Mouse (Mus musculus) liver, embryonic 14.5 days (tissue): ENCODE results near the gene Ptprn2. TPM values are rescaled to one million over a fixed set of nuclear protein-coding genes. Genes with fewer than 3 reads are reported as not detected.

ENCODE experiments used
- ATAC-seq: fragments of 200-750 bp; cut with Nextera tagmentation; 2 replicates; pipeline ENCODE4 v1.8.0; 2017; ENCODE audit warnings: moderate number of reproducible peaks, mild to moderate bottlenecking, moderate library complexity; ENCODE audit not compliant: insufficient read depth
- DNase-seq, 3 experiments: peaks; one replicate each; pipeline ENCODE4 v3.0.0-alpha.2; 2012 to 2013; ENCODE audit warnings: low read depth in 3 of 3, low spot score in 3 of 3
- H3K27ac ChIP-seq: fragments of 300-500 bp; sonication (generic); 2 replicates; pipeline ENCODE4 v1.5.1; 2014; ENCODE audit warnings: moderate library complexity, mild to moderate bottlenecking, control low read depth, inconsistent platforms
- H3K27me3 ChIP-seq: fragments of 300-500 bp; sonication (generic); 2 replicates; pipeline ENCODE4 v1.6.1; 2014; ENCODE audit warnings: mild to moderate bottlenecking, low read length, moderate library complexity; ENCODE audit not compliant: control insufficient read depth, insufficient read depth
- H3K36me3 ChIP-seq: fragments of 300-500 bp; sonication (generic); replicated peaks from 2 replicates; pipeline ENCODE4 v1.6.1; 2014; ENCODE audit warnings: low read depth; ENCODE audit not compliant: control insufficient read depth, insufficient read depth
- H3K4me1 ChIP-seq, 2 experiments: fragments of 200-500 bp in 1 of 2; fragments of 300-500 bp in 1 of 2; sonication (generic) in 1 of 2; replicated peaks; 2 replicates each; pipeline ENCODE4 v1.6.1; 2012 to 2014; ENCODE audit warnings: antibody characterized with exemption in 1 of 2, inconsistent platforms in 1 of 2, low read length in 1 of 2; ENCODE audit not compliant: control insufficient read depth in 2 of 2, insufficient read depth in 2 of 2
- H3K4me2 ChIP-seq: fragments of 300-500 bp; sonication (generic); 2 replicates; pipeline ENCODE4 v1.6.1; 2014; ENCODE audit warnings: low read depth, mild to moderate bottlenecking, control low read depth, moderate library complexity
- H3K4me3 ChIP-seq, 2 experiments: fragments of 200-500 bp in 1 of 2; fragments of 300-500 bp in 1 of 2; sonication (generic) in 1 of 2; 2 replicates each; pipeline ENCODE4 v1.5.1; 2012 to 2014; ENCODE audit warnings: low read depth in 2 of 2, low read length in 2 of 2, mild to moderate bottlenecking in 2 of 2, control low read depth in 1 of 2, inconsistent platforms in 1 of 2, moderate library complexity in 1 of 2; ENCODE audit not compliant: insufficient read depth in 1 of 2
- H3K9ac ChIP-seq: fragments of 300-500 bp; sonication (generic); replicated peaks from 2 replicates; pipeline ENCODE4 v1.6.1; 2014; ENCODE audit warnings: mild to moderate bottlenecking, control low read depth, moderate library complexity
- H3K9me3 ChIP-seq: fragments of 300-500 bp; sonication (generic); 2 replicates; pipeline ENCODE4 v1.6.1; 2016; ENCODE audit warnings: low read length, mixed read lengths; ENCODE audit not compliant: control insufficient read depth
- CTCF ChIP-seq: IDR thresholded peaks from 2 replicates; pipeline ENCODE4 v1.5.1; 2016; ENCODE audit warnings: antibody characterized with exemption, low read depth, control low read depth
- EP300 ChIP-seq: IDR thresholded peaks from 2 replicates; pipeline ENCODE4 v1.6.1; 2016; ENCODE audit warnings: antibody characterized with exemption, low read depth
- WGBS: fragments of 180-500 bp; shearing (Covaris S2); extraction: QIAGEN DNeasy Blood & Tissue Kit; methylation state at CpG from one replicate; pipeline ENCODE4 v1.1.7; 2014; ENCODE audit not compliant: insufficient replicate concordance; 5-methylcytosine and 5-hydroxymethylcytosine counted together
- polyA plus RNA-seq, 2 experiments: library from polyadenylated mRNA; depleted of rRNA in 1 of 2; stranded (reverse) in 1 of 2; unstranded in 1 of 2; fragments of >200 nt; fragmentation: Nextera tagmentation in 1 of 2; extraction: Ambion mirVana in 1 of 2; gene quantifications; 2 replicates each; pipeline versions ENCODE4 v1.2.1 to v1.2.3; 2012 to 2014

Gene Ptprn2
- polyA plus RNA-seq, 2 experiments, result 0.04 TPM; not detected in 1

DNA sequence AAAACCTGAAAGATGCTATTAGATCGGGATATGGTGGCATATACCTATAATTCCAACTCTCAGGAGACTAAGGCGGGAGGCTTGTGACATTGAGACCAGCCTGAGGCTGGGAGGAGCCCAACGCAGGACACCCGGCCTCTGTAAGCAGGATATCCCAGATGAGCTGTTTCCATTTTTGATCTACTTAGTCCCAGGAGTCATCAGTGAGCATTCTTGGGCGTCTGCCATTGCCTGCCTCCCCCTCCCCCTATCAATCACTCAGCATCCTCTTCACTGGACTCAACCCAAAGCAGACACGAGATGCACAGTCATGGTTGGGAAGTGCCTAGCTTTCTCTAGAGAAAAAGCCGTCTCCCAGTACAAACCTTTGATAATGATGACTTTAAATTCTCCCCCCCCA is 756.7 kb downstream of the Ptprn2 start:
- no peak overlapping the region for H3K27ac ChIP-seq
- DNase-seq, result no peak
- WGBS, result 46% methylated on average over 7 of the region's 7 CpGs
- H3K4me2 ChIP-seq, result no peak overlapping the region
- H3K4me1 ChIP-seq, result no peaks in the 10 kb centered on the region
- no peak overlapping the region for H3K4me3 ChIP-seq
- H3K9me3 ChIP-seq, result no peaks in the 10 kb centered on the region
- H3K36me3 ChIP-seq, result no peaks in the 10 kb centered on the region
- ATAC-seq, result no peak
- no peak for TF ChIP-seq CTCF
- H3K9ac ChIP-seq, result no peak overlapping the region
- H3K27me3 ChIP-seq, result no peaks in the 10 kb centered on the region

DNA sequence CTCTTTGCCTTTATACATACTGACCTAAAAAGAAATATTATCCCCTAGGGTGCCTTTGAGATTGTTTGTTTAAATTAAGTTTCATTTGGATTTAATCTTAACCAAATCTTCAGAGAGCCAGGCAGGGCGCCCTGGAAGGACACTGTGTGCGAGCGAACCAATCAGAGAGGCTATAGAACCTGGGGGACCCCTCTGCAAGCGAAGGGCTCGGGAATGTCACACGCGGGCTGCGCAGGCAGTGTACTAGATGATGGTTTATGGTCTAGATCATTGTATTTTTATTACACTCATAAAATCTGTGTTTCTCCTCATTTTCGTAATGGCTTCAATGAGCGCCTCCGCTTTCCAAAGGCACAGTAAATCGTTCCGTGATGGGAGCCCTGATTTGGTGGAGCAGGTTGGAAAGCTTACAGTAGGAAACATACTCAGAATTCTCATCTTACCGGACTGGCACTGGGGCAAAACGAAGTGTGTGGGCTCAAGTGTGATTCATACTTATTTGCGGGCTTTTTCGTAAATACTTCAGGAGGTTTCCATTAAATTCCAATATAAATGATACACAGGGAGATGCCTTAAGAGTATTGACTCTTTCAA is 760.5 kb downstream of the Ptprn2 start:
- H3K9me3 ChIP-seq, result no peaks in the 10 kb centered on the region
- H3K27ac ChIP-seq, result no peak overlapping the region
- H3K4me3 ChIP-seq, result no peak overlapping the region
- H3K9ac ChIP-seq, result no peak overlapping the region
- 74% methylated on average over 17 of the region's 17 CpGs for WGBS
- DNase-seq (no peak), ATAC-seq (no peak)
- peaks cover 0 to 5% of the 10 kb centered on the region in 2 experiments; a peak in 2 of 4 replicates for H3K4me1 ChIP-seq
- TF ChIP-seq CTCF (no peak), EP300 (no peak)
- no peaks in the 10 kb centered on the region for H3K36me3 ChIP-seq
- no peaks in the 10 kb centered on the region for H3K27me3 ChIP-seq
- no peak overlapping the region for H3K4me2 ChIP-seq

GRCm38 (mm10) chr12:117250465-117250864 is 764.9 kb downstream of the Ptprn2 start:
- Histone ChIP-seq H3K4me1 (peaks cover 0 to 26% of the 10 kb centered on the region in 2 experiments; a peak in 3 of 4 replicates), H3K9ac (no peak overlapping the region), H3K27me3 (no peaks in the 10 kb centered on the region), H3K4me2 (no peak overlapping the region), H3K4me3 (no peak overlapping the region), H3K9me3 (no peaks in the 10 kb centered on the region), H3K27ac (no peak overlapping the region), H3K36me3 (no peaks in the 10 kb centered on the region)
- TF ChIP-seq EP300 (no peak), CTCF (no peak)
- DNase-seq (no peak), ATAC-seq (no peak)
- WGBS, result 42% methylated on average over 6 of the region's 6 CpGs

- Histone ChIP-seq H3K4me2 (peak overlapping the region; percentile 41), H3K4me1 (peaks cover 0 to 26% of the 10 kb centered on the region in 2 experiments; a peak in 3 of 4 replicates), H3K9me3 (no peaks in the 10 kb centered on the region), H3K36me3 (no peaks in the 10 kb centered on the region), H3K27ac (peak overlapping the region; percentile 63), H3K9ac (no peak overlapping the region; the same call in 1 of the 2 replicates), H3K27me3 (no peaks in the 10 kb centered on the region), H3K4me3 (no peak overlapping the region)
- WGBS, result 13% methylated on average over 11 of the region's 11 CpGs
- TF ChIP-seq CTCF (no peak), EP300 (peak; percentile 63)
- DNase-seq (peak; percentile 55 to 60 (median 59)), ATAC-seq (peak; percentile 84)
These were observed 766.3 kb downstream of the Ptprn2 start for GRCm38 (mm10) chr12:117251663-117252425.

- ATAC-seq, result no peak; the same call in 1 of the 2 replicates
- WGBS, result 1% methylated on average over 3 of the region's 3 CpGs
- Histone ChIP-seq H3K9me3 (no peaks in the 10 kb centered on the region), H3K4me2 (peak overlapping the region; percentile 41), H3K36me3 (no peaks in the 10 kb centered on the region), H3K4me1 (peaks cover 0 to 26% of the 10 kb centered on the region in 2 experiments; a peak in 3 of 4 replicates), H3K27ac (peak overlapping the region; percentile 70), H3K4me3 (no peak overlapping the region), H3K27me3 (no peaks in the 10 kb centered on the region), H3K9ac (peak overlapping the region; percentile 27; the same call in 1 of the 2 replicates)
- TF ChIP-seq EP300, result no peak
- TF ChIP-seq CTCF, result no peak
- no peak for DNase-seq
These were observed 766.9 kb downstream of the Ptprn2 start for GRCm38 (mm10) chr12:117252426-117252779.
